Mouse (Mus musculus) cerebellum, postnatal 25 days (tissue): Measurements from ENCODE around the gene Gnmt.
A peak's percentile ranks its signal among the peaks of the same experiment; 100 is the strongest.

Experiments used
- DNase-seq, 2 experiments: peaks; one replicate each; pipeline ENCODE4 v3.0.0; 2021; ENCODE audit warnings: mixed read lengths in 2 of 2

The Gnmt gene

GRCm38 (mm10) chr17:46741305-46741704 is 12.3 kb upstream of the Gnmt start:
- DNase-seq: no peak

GRCm38 (mm10) chr17:46736160-46736559 is 7.2 kb upstream of the Gnmt start:
- DNase-seq: peak; percentile 29 to 49

GRCm38 (mm10) chr17:46735287-46735686 is 6.3 kb upstream of the Gnmt start:
- no peak for DNase-seq

- no peak for DNase-seq
Measured at GRCm38 (mm10) chr17:46734055-46734454, 5.1 kb upstream of the Gnmt start.

GRCm38 (mm10) chr17:46728496-46728895 is 472 bp downstream of the Gnmt start:
- DNase-seq: no peak

- peak; percentile 35 to 68 for DNase-seq
Measured at GRCm38 (mm10) chr17:46728021-46728420, 947 bp downstream of the Gnmt start.

GRCm38 (mm10) chr17:46727271-46727670 is 1.7 kb downstream of the Gnmt start:
- no peak for DNase-seq

GRCm38 (mm10) chr17:46725731-46726645 is 3.0 kb downstream of the Gnmt start:
- DNase-seq: peak; percentile 83 to 85

- DNase-seq: peak; percentile 43 to 50
Measured at GRCm38 (mm10) chr17:46725273-46725672, 3.7 kb downstream of the Gnmt start.

- DNase-seq: peak in 1 of 2 experiments; percentile 20
Measured at GRCm38 (mm10) chr17:46724477-46725084, 4.4 kb downstream of the Gnmt start.

GRCm38 (mm10) chr17:46721077-46721476 is 7.9 kb downstream of the Gnmt start:
- DNase-seq: no peak

GRCm38 (mm10) chr17:46714756-46715481 is 14.0 kb downstream of the Gnmt start:
- no peak for DNase-seq

- no peak for DNase-seq
Measured at GRCm38 (mm10) chr17:46713849-46714248, 15.1 kb downstream of the Gnmt start.

- no peak for DNase-seq
Measured at GRCm38 (mm10) chr17:46712442-46712841, 16.5 kb downstream of the Gnmt start.

- DNase-seq: peak; percentile 45 to 66
Measured at GRCm38 (mm10) chr17:46711612-46712271, 17.2 kb downstream of the Gnmt start.

- peak; percentile 93 to 97 for DNase-seq
Measured at GRCm38 (mm10) chr17:46710959-46711597, 17.9 kb downstream of the Gnmt start, which contains the start of gene Pex6. Gene Pex6 (plus strand): TSS chr17:46711463.

- DNase-seq: no peak
Measured at GRCm38 (mm10) chr17:46706375-46707089, 22.4 kb downstream of the Gnmt start.

- DNase-seq: peak; percentile 95
Measured at GRCm38 (mm10) chr17:46704887-46705835, 23.8 kb downstream of the Gnmt start, which contains the start of gene Ppp2r5d. Gene Ppp2r5d (minus strand): TSS chr17:46705111.

GRCm38 (mm10) chr17:46703971-46704886 is 24.7 kb downstream of the Gnmt start:
- peak in 1 of 2 experiments; percentile 44 for DNase-seq
